Mouse (Mus musculus) forebrain, postnatal 0 days (tissue): ENCODE results near the gene Cib4. TPM values are rescaled to one million over a fixed set of nuclear protein-coding genes. Genes with fewer than 3 reads are reported as not detected.

Experiments used
- ATAC-seq: fragments of 200-750 bp; cut with Nextera tagmentation; 2 replicates; pipeline ENCODE4 v1.8.0; 2017; ENCODE audit warnings: mild to moderate bottlenecking, moderate library complexity
- DNase-seq: peaks from one replicate; pipeline ENCODE4 v3.0.0-alpha.2; 2015
- H3K27ac ChIP-seq: fragments of 300-500 bp; sonication (generic); 2 replicates; pipeline ENCODE4 v1.5.1; 2014; ENCODE audit warnings: low read depth, mild to moderate bottlenecking, antibody characterized with exemption, low read length, moderate library complexity, mixed read lengths
- H3K27me3 ChIP-seq: fragments of 300-500 bp; sonication (generic); 2 replicates; pipeline ENCODE4 v1.6.1; 2014; ENCODE audit warnings: mild to moderate bottlenecking, low read length, mixed read lengths; ENCODE audit not compliant: insufficient read depth
- H3K36me3 ChIP-seq: fragments of 300-500 bp; sonication (generic); 2 replicates; pipeline ENCODE4 v1.6.1; 2014; ENCODE audit warnings: mild to moderate bottlenecking, moderate library complexity; ENCODE audit not compliant: insufficient read depth
- H3K4me1 ChIP-seq: fragments of 300-500 bp; sonication (generic); 2 replicates; pipeline ENCODE4 v1.6.1; 2014; ENCODE audit warnings: antibody characterized with exemption; ENCODE audit not compliant: insufficient read depth
- H3K4me2 ChIP-seq: fragments of 300-500 bp; sonication (generic); 2 replicates; pipeline ENCODE4 v1.6.1; 2014; ENCODE audit warnings: low read depth, mild to moderate bottlenecking, moderate library complexity
- H3K4me3 ChIP-seq: fragments of 300-500 bp; sonication (generic); 2 replicates; pipeline ENCODE4 v1.5.1; 2014; ENCODE audit warnings: low read depth, low read length, mixed read lengths
- H3K9ac ChIP-seq: fragments of 300-500 bp; sonication (generic); 2 replicates; pipeline ENCODE4 v1.6.1; 2014; ENCODE audit warnings: mild to moderate bottlenecking
- H3K9me3 ChIP-seq: fragments of 300-500 bp; sonication (generic); 2 replicates; pipeline ENCODE4 v1.6.1; 2016; ENCODE audit warnings: low read length
- CTCF ChIP-seq: sonication (generic); IDR thresholded peaks from 2 replicates; pipeline ENCODE4 v1.5.1; 2016; ENCODE audit warnings: antibody characterized with exemption, control low read depth, low read depth
- WGBS: fragments of 180-500 bp; shearing (Covaris S2); extraction: QIAGEN DNeasy Blood & Tissue Kit; methylation state at CpG from one replicate; pipeline ENCODE4 v1.1.7; 2014; 5-methylcytosine and 5-hydroxymethylcytosine counted together
- polyA plus RNA-seq: library from polyadenylated mRNA; unstranded; fragments of >200 nt; fragmentation: Nextera tagmentation; extraction: Ambion mirVana; gene quantifications from 2 replicates; pipeline ENCODE4 v1.2.1, GENCODE M21; 2015
- total RNA-seq: library from RNA; depleted of rRNA; stranded (reverse); fragments of >200 nt; gene quantifications from 2 replicates; pipeline ENCODE4 v1.2.3, GENCODE M21; 2014

The Cib4 gene
- total and polyA plus RNA-seq, 2 experiments from 2014 or later: not detected

GRCm38 (mm10) chr5:30495288-30495687, 50.3 kb downstream of the Cib4 start:
- Histone ChIP-seq H3K9ac (no peak overlapping the region), H3K4me3 (no peak overlapping the region), H3K4me2 (no peak overlapping the region), H3K9me3 (no peaks in the 10 kb centered on the region), H3K27me3 (no peaks in the 10 kb centered on the region), H3K27ac (no peak overlapping the region), H3K4me1 (no peaks in the 10 kb centered on the region), H3K36me3 (no peaks in the 10 kb centered on the region)
- DNase-seq: no peak
- TF ChIP-seq CTCF: no peak
- no peak for ATAC-seq
- 35% methylated on average over 2 of the region's 2 CpGs for whole genome bisulfite sequencing

GRCm38 (mm10) chr5:30494606-30495005, 51.0 kb downstream of the Cib4 start:
- 85% methylated on average over 7 of the region's 7 CpGs for WGBS
- no peaks in the 10 kb centered on the region for H3K9me3 ChIP-seq
- no peaks in the 10 kb centered on the region for H3K27me3 ChIP-seq
- no peaks in the 10 kb centered on the region for H3K36me3 ChIP-seq
- no peak for TF ChIP-seq CTCF
- H3K4me2 ChIP-seq: no peak overlapping the region
- no peak overlapping the region for H3K9ac ChIP-seq
- DNase-seq: no peak
- H3K4me1 ChIP-seq: no peaks in the 10 kb centered on the region
- ATAC-seq: no peak
- no peak overlapping the region for H3K27ac ChIP-seq
- no peak overlapping the region for H3K4me3 ChIP-seq

GRCm38 (mm10) chr5:30493723-30494122, 51.9 kb downstream of the Cib4 start:
- no peak overlapping the region for H3K4me2 ChIP-seq
- no peak for TF ChIP-seq CTCF
- WGBS: 89% methylated on average over 7 of the region's 7 CpGs

GRCm38 (mm10) chr5:30490845-30491244, 54.8 kb downstream of the Cib4 start:
- no peaks in the 10 kb centered on the region for H3K27me3 ChIP-seq
- ATAC-seq (no peak), DNase-seq (no peak)
- H3K4me2 ChIP-seq: no peak overlapping the region
- no peak overlapping the region for H3K27ac ChIP-seq
- TF ChIP-seq CTCF: no peak
- no peaks in the 10 kb centered on the region for H3K9me3 ChIP-seq
- H3K36me3 ChIP-seq: no peaks in the 10 kb centered on the region
- WGBS: 63% methylated on average over 5 of the region's 5 CpGs
- H3K4me1 ChIP-seq: no peaks in the 10 kb centered on the region
- H3K4me3 ChIP-seq: no peak overlapping the region
- no peak overlapping the region for H3K9ac ChIP-seq

More at GRCm38 (mm10) chr5:30493723-30494122, 51.9 kb downstream of the Cib4 start:
- Histone ChIP-seq H3K27me3 (no peaks in the 10 kb centered on the region), H3K36me3 (no peaks in the 10 kb centered on the region), H3K4me1 (no peaks in the 10 kb centered on the region), H3K9me3 (no peaks in the 10 kb centered on the region), H3K9ac (no peak overlapping the region), H3K4me3 (no peak overlapping the region), H3K27ac (no peak overlapping the region)
- DNase-seq (no peak), ATAC-seq (no peak)

- Histone ChIP-seq H3K36me3 (no peaks in the 10 kb centered on the region), H3K4me2 (no peak overlapping the region), H3K27ac (no peak overlapping the region), H3K4me1 (no peaks in the 10 kb centered on the region), H3K27me3 (no peaks in the 10 kb centered on the region), H3K4me3 (no peak overlapping the region), H3K9ac (no peak overlapping the region), H3K9me3 (no peaks in the 10 kb centered on the region)
- DNase-seq (no peak), ATAC-seq (no peak)
- TF ChIP-seq CTCF: no peak
These were observed 55.4 kb downstream of the Cib4 start for GRCm38 (mm10) chr5:30490215-30490614.

- Histone ChIP-seq H3K36me3 (no peaks in the 10 kb centered on the region), H3K4me1 (no peaks in the 10 kb centered on the region), H3K27ac (no peak overlapping the region), H3K4me3 (no peak overlapping the region), H3K4me2 (no peak overlapping the region), H3K9ac (no peak overlapping the region), H3K27me3 (no peaks in the 10 kb centered on the region), H3K9me3 (no peaks in the 10 kb centered on the region)
- DNase-seq: no peak
- ATAC-seq: no peak
- 82% methylated on average over 6 of the region's 6 CpGs for WGBS
- TF ChIP-seq CTCF: no peak
These were observed 60.5 kb downstream of the Cib4 start for GRCm38 (mm10) chr5:30485136-30485535.

GRCm38 (mm10) chr5:30484591-30484990, 61.0 kb downstream of the Cib4 start:
- H3K9me3 ChIP-seq: no peaks in the 10 kb centered on the region
- no peak overlapping the region for H3K9ac ChIP-seq
- H3K4me1 ChIP-seq: no peaks in the 10 kb centered on the region
- no peak for TF ChIP-seq CTCF
- ATAC-seq: no peak
- no peaks in the 10 kb centered on the region for H3K36me3 ChIP-seq
- no peak overlapping the region for H3K4me2 ChIP-seq
- DNase-seq: no peak
- WGBS: 79% methylated on average over 5 of the region's 5 CpGs
- no peaks in the 10 kb centered on the region for H3K27me3 ChIP-seq
- no peak overlapping the region for H3K4me3 ChIP-seq
- no peak overlapping the region for H3K27ac ChIP-seq

- Histone ChIP-seq H3K27me3 (no peaks in the 10 kb centered on the region), H3K4me2 (no peak overlapping the region), H3K9me3 (no peaks in the 10 kb centered on the region), H3K9ac (no peak overlapping the region), H3K36me3 (no peaks in the 10 kb centered on the region), H3K4me1 (no peaks in the 10 kb centered on the region), H3K4me3 (no peak overlapping the region), H3K27ac (no peak overlapping the region)
- ATAC-seq (no peak), DNase-seq (no peak)
- TF ChIP-seq CTCF: no peak
- 79% methylated on average over 8 of the region's 8 CpGs for WGBS
These were observed 62.1 kb downstream of the Cib4 start for GRCm38 (mm10) chr5:30483533-30483932.
